Mouse (Mus musculus): ENCODE measurements at regions not wholly inside any gene's neighbourhood (a gene's known extent, or its start where the extent isn't known, plus 50 kb on each side); places are given as distances from the start of the nearest gene placed in this dataset.

DNA sequence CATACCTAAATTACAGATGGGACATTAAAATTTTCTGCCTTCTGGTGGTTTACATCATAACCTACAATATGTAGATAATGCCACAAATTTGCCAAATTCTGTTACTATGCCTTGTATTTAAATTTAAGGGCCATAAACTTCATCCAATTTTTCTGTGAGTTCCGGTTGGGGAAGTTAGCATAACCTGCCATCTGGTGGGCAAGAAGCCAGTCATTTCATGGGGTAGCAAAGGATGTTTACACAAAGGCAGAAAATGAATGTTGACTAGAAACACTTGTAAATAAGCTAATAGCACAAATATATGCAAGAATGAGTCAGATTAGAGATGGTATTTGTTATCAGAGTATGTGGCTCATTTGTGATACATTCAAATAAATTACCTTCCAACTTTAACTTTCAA, 415.2 kb downstream of the Tecrl start:
- no peaks in the 10 kb centered on the region for H3K79me3 ChIP-seq (ENCODE audit: low read depth)
- TF ChIP-seq CTCF (IDR thresholded peaks at IDR 0.05; ENCODE audit: control insufficient read depth, insufficient read depth, insufficient read length) (no peak), USF1 (IDR thresholded peaks at IDR 0.05; ENCODE audit: low read depth) (no peak), CEBPB (IDR thresholded peaks at IDR 0.05; ENCODE audit: low read depth) (no peak), MYOD1 (IDR thresholded peaks at IDR 0.05; ENCODE audit: control insufficient read depth, insufficient read length, low read depth) (no peak)
- H3K4me3 ChIP-seq (ENCODE audit: insufficient read depth, poor library complexity, severe bottlenecking): no peak overlapping the region
- no peaks in the 10 kb centered on the region for H3K79me2 ChIP-seq (ENCODE audit: control insufficient read depth, insufficient read depth)
- H3ac ChIP-seq (ENCODE audit: control insufficient read depth, insufficient read length, low read depth): no peak overlapping the region
- H3K27me3 ChIP-seq (ENCODE audit: control insufficient read depth, insufficient read depth, insufficient read length): no peaks in the 10 kb centered on the region
- H3K36me3 ChIP-seq (ENCODE audit: control insufficient read depth, insufficient read depth): no peaks in the 10 kb centered on the region

DNA sequence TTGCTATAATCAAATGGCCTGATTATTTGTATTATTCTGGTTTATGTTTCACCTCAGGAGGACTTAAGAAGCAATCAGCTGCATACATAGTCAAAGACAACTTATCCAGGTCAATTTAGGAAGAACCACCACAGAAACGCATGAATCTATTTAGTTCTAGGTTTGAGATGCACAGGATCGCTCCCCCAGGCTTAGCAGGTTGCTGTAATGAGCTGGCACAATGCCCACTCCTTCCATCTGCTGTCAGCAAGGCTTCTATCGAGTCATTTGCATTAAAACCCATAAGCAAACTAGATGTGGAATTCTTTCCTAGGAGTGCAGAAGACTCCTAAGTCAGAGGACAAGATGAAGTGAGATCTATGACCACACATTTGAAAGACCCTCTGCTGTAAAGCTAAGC, 455.6 kb downstream of the Tecrl start:
- no peaks in the 10 kb centered on the region for H3K36me3 ChIP-seq (ENCODE audit: control insufficient read depth, insufficient read depth)
- TF ChIP-seq MYOD1 (IDR thresholded peaks at IDR 0.05; ENCODE audit: control insufficient read depth, insufficient read length, low read depth) (no peak), CTCF (IDR thresholded peaks at IDR 0.05; ENCODE audit: control insufficient read depth, insufficient read depth, insufficient read length) (no peak), MAX (IDR thresholded peaks at IDR 0.05) (no peak), USF1 (IDR thresholded peaks at IDR 0.05; ENCODE audit: low read depth) (no peak), MYOG (IDR thresholded peaks at IDR 0.05; ENCODE audit: control insufficient read depth, extremely low read depth, insufficient read length) (no peak), CEBPB (IDR thresholded peaks at IDR 0.05; ENCODE audit: low read depth) (no peak), FOSL1 (IDR thresholded peaks at IDR 0.05; ENCODE audit: insufficient read depth, low read length, poor library complexity, severe bottlenecking) (no peak)
- no peak overlapping the region for H3K4me3 ChIP-seq (ENCODE audit: insufficient read depth, poor library complexity, severe bottlenecking)
- no peaks in the 10 kb centered on the region for H3K79me2 ChIP-seq (ENCODE audit: control insufficient read depth, insufficient read depth)
- H3K79me3 ChIP-seq (ENCODE audit: low read depth): no peaks in the 10 kb centered on the region
- H3ac ChIP-seq (ENCODE audit: control insufficient read depth, insufficient read length, low read depth): no peak overlapping the region
- H3K27me3 ChIP-seq (ENCODE audit: control insufficient read depth, insufficient read depth, insufficient read length): no peaks in the 10 kb centered on the region

DNA sequence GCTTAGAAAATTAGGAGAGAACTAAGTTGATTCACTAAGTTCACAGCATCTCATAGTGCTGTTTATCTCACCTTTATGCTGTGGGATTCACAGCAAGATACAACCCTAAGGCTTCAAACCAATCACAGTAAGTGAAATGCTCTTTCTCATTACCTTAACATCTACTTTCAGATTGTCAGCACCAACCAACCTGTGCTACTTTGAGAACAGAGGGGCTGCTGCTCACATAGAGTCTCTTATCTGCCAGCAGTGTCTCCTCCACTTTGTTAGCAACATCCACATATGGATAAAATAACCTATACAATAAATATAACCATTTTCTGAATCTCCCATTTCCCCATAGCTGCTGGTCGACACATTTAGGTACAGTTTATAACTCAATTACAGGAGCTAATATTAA, 456.1 kb downstream of the Tecrl start:
- Histone ChIP-seq H3K79me2 (ENCODE audit: control insufficient read depth, insufficient read depth) (no peaks in the 10 kb centered on the region), H3K27me3 (ENCODE audit: control insufficient read depth, insufficient read depth, insufficient read length) (no peaks in the 10 kb centered on the region), H3K36me3 (ENCODE audit: control insufficient read depth, insufficient read depth) (no peaks in the 10 kb centered on the region), H3K79me3 (ENCODE audit: low read depth) (no peaks in the 10 kb centered on the region), H3K4me3 (ENCODE audit: insufficient read depth, poor library complexity, severe bottlenecking) (no peak overlapping the region), H3ac (ENCODE audit: control insufficient read depth, insufficient read length, low read depth) (no peak overlapping the region)
- no peak for TF ChIP-seq USF1 (IDR thresholded peaks at IDR 0.05; ENCODE audit: low read depth)
- TF ChIP-seq MAX (IDR thresholded peaks at IDR 0.05): no peak
- no peak for TF ChIP-seq CTCF (IDR thresholded peaks at IDR 0.05; ENCODE audit: control insufficient read depth, insufficient read depth, insufficient read length)
- no peak for TF ChIP-seq MYOD1 (IDR thresholded peaks at IDR 0.05; ENCODE audit: control insufficient read depth, insufficient read length, low read depth)
- TF ChIP-seq MYOG (IDR thresholded peaks at IDR 0.05; ENCODE audit: control insufficient read depth, extremely low read depth, insufficient read length): no peak
- TF ChIP-seq FOSL1 (IDR thresholded peaks at IDR 0.05; ENCODE audit: insufficient read depth, low read length, poor library complexity, severe bottlenecking): no peak
- no peak for TF ChIP-seq CEBPB (IDR thresholded peaks at IDR 0.05; ENCODE audit: low read depth)

DNA sequence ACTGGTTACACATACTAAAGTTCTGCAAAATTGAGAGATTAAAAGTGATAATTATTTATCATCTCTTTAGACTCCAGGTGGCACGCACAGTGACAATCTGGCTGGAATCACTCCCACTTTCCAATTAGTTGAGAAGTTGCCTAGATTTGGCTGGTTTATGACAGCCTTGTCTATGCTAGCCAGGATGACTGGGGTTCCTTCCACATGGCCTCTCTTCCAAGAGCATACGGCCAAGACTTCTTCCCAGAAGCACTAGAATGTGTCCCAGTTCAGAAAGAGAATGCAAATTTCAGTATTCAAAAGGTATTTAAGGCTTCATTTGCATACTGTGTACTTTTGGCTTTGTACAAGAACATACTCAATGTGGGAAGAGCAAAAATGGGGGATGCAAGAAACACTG, 456.6 kb downstream of the Tecrl start:
- H3ac ChIP-seq (ENCODE audit: control insufficient read depth, insufficient read length, low read depth): no peak overlapping the region
- TF ChIP-seq CTCF (IDR thresholded peaks at IDR 0.05; ENCODE audit: control insufficient read depth, insufficient read depth, insufficient read length): no peak
- TF ChIP-seq MAX (IDR thresholded peaks at IDR 0.05): no peak
- no peak for TF ChIP-seq FOSL1 (IDR thresholded peaks at IDR 0.05; ENCODE audit: insufficient read depth, low read length, poor library complexity, severe bottlenecking)
- TF ChIP-seq CEBPB (IDR thresholded peaks at IDR 0.05; ENCODE audit: low read depth): no peak
- TF ChIP-seq USF1 (IDR thresholded peaks at IDR 0.05; ENCODE audit: low read depth): no peak
- no peak for TF ChIP-seq MYOD1 (IDR thresholded peaks at IDR 0.05; ENCODE audit: control insufficient read depth, insufficient read length, low read depth)
- no peak for TF ChIP-seq MYOG (IDR thresholded peaks at IDR 0.05; ENCODE audit: control insufficient read depth, extremely low read depth, insufficient read length)
- H3K36me3 ChIP-seq (ENCODE audit: control insufficient read depth, insufficient read depth): no peaks in the 10 kb centered on the region

DNA sequence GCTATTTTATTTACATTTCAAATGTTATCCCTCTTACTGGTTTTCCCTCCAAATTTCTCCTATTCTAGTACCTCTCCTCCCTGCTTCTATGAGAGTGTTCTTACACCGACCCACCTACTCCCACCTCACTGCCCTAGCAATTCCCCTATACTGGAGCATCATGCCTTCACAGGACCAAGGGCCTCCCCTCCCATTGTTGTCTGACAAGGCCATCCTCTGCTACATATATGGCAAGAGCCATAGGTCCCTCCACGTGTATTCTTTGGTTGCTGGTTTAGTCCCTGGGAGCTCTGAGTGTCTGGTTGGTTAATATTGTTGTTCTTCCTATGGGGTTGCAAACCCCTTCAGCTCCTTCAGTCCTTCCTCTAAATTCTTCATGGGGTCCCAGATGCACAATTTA, 485.7 kb downstream of the Tecrl start:
- Histone ChIP-seq H3ac (ENCODE audit: control insufficient read depth, insufficient read length, low read depth) (no peak overlapping the region), H3K4me3 (ENCODE audit: insufficient read depth, poor library complexity, severe bottlenecking) (no peak overlapping the region), H3K27me3 (ENCODE audit: control insufficient read depth, insufficient read depth, insufficient read length) (no peaks in the 10 kb centered on the region), H3K79me3 (ENCODE audit: low read depth) (no peaks in the 10 kb centered on the region), H3K36me3 (ENCODE audit: control insufficient read depth, insufficient read depth) (no peaks in the 10 kb centered on the region), H3K79me2 (ENCODE audit: control insufficient read depth, insufficient read depth) (no peaks in the 10 kb centered on the region)
- TF ChIP-seq MYOD1 (IDR thresholded peaks at IDR 0.05; ENCODE audit: control insufficient read depth, insufficient read length, low read depth) (no peak), FOSL1 (IDR thresholded peaks at IDR 0.05; ENCODE audit: insufficient read depth, low read length, poor library complexity, severe bottlenecking) (no peak), CEBPB (IDR thresholded peaks at IDR 0.05; ENCODE audit: low read depth) (no peak), USF1 (IDR thresholded peaks at IDR 0.05; ENCODE audit: low read depth) (no peak), MYOG (IDR thresholded peaks at IDR 0.05; ENCODE audit: control insufficient read depth, extremely low read depth, insufficient read length) (no peak), CTCF (IDR thresholded peaks at IDR 0.05; ENCODE audit: control insufficient read depth, insufficient read depth, insufficient read length) (no peak), MAX (IDR thresholded peaks at IDR 0.05) (no peak)

More for the DNA sequence above, 456.6 kb downstream of the Tecrl start:
- Histone ChIP-seq H3K79me3 (ENCODE audit: low read depth) (no peaks in the 10 kb centered on the region), H3K79me2 (ENCODE audit: control insufficient read depth, insufficient read depth) (no peaks in the 10 kb centered on the region), H3K27me3 (ENCODE audit: control insufficient read depth, insufficient read depth, insufficient read length) (no peaks in the 10 kb centered on the region), H3K4me3 (ENCODE audit: insufficient read depth, poor library complexity, severe bottlenecking) (no peak overlapping the region)

DNA sequence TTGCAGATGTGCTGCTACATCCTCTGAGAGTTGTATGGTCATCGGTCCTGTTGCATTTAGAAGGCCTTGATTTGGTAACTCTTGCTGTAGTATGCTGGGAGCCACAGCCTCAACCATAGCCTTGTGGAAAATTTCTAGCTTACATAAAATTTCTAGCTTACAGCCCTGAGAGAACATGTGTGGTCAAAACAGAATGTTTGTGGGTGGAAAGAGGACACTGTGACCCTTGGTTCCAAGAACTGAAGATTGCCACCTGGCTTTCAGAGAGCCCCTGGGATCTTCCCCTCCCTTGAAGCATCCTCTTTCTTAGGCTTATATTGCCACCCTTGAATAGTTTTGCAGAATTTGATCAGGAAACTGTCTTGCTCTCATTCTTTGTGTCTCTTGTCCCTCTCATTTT, 490.6 kb downstream of the Tecrl start:
- Histone ChIP-seq H3K79me2 (ENCODE audit: control insufficient read depth, insufficient read depth) (no peaks in the 10 kb centered on the region), H3K27me3 (ENCODE audit: control insufficient read depth, insufficient read depth, insufficient read length) (no peaks in the 10 kb centered on the region), H3K36me3 (ENCODE audit: control insufficient read depth, insufficient read depth) (no peaks in the 10 kb centered on the region), H3ac (ENCODE audit: control insufficient read depth, insufficient read length, low read depth) (no peak overlapping the region), H3K79me3 (ENCODE audit: low read depth) (no peaks in the 10 kb centered on the region), H3K4me3 (ENCODE audit: insufficient read depth, poor library complexity, severe bottlenecking) (no peak overlapping the region)
- no peak for TF ChIP-seq USF1 (IDR thresholded peaks at IDR 0.05; ENCODE audit: low read depth)
- TF ChIP-seq CEBPB (IDR thresholded peaks at IDR 0.05; ENCODE audit: low read depth): no peak
- TF ChIP-seq FOSL1 (IDR thresholded peaks at IDR 0.05; ENCODE audit: insufficient read depth, low read length, poor library complexity, severe bottlenecking): no peak
- no peak for TF ChIP-seq CTCF (IDR thresholded peaks at IDR 0.05; ENCODE audit: control insufficient read depth, insufficient read depth, insufficient read length)
- no peak for TF ChIP-seq MYOD1 (IDR thresholded peaks at IDR 0.05; ENCODE audit: control insufficient read depth, insufficient read length, low read depth)

All from C2C12 (cell line).